Mouse (Mus musculus): ENCODE data around the gene Serpina3b.
"Not testable (repeated sequence)": the region's sequence is repeated elsewhere in the genome, so short reads cannot be mapped to it uniquely, and the experiment has no call there.

Serpina3b gene

DNA sequence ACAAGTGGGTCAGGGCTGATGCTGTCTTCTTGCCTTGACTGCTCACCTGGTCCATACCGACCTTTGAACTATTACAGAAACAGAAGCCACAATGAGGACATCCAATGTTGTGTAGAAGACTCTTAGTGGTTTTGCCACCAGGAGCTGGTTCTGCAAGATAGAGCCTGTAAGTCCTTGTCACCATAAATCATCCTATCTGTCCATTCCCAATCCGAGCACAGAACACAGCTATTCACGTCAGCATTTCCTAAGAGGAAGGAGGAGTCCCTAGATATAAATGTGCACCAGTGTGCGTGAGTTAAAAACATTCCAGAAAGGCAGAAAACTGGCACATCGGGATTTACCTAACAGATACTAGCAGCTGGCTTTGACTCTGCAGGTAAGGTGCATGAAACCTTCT, at the start of gene Serpina3b:
Gene Serpina3b, plus strand, starts transcription at position 301 of the 400 bp plus-strand sequence.
- no peak for DNase-seq (ENCODE audit: low spot score in 2 of 2)

DNA sequence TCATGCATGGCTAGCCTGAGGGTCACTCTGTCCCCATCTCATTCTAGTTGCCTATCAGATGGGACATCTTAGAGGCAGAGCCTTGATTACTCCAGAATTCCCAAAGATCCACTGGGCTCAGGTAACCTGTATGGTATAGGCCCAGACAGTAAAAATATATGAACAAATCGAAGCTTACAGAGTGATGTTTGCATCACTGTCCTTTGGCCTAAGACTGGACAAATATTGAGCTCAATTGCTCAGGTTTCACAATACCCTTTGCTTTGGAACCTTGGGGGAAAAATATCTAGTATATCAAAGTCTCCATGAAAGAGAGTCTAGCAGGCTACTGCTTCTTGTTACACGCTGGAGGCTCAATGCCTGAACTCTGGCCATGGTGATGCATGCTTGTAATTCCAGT, 37.7 kb upstream of the Serpina3b start:
- DNase-seq (ENCODE audit: low spot score in 2 of 2): no peak

DNA sequence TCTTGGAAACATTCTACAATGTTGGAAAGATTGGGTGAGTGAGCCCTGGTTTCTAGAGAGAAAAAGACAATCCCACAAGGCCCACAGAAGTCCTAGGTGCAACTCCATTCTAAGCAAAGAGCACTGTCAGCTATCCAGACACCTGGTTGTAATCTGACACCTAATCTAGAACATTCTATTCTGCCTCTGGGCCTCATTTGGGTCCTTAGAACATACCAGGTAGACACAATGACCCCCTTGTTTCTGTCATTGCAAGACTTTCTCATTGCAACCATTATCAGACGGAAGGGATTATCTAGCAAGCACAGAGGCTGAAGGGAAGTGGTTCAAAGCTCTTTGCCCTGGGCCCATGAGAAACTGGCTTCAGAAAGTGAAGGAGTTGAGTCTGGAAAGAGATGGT, 36.5 kb upstream of the Serpina3b start:
- DNase-seq (ENCODE audit: low spot score in 2 of 2): no peak

DNA sequence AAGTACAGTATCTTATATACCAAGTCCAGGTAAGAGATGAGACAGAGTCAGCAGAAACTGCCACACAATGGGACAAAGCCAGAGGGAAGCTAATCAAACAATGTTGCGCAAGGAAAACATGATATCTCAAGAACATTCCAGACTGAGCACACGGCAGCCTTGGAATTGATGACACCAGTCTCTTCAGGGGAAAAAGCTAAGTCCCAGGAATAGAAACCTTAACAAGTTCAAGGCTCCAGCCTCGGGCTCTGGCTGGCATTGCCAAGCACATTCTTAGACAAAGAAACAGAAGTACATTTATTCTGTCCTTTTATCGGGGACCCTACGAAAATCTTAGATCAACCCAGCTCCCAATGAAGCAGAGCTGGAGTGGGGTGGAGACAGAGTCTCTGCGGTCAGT, 27.0 kb upstream of the Serpina3b start, which contains the start of gene Serpina5:
Gene Serpina5, plus strand, starts transcription at position 346 of the 400 bp plus-strand sequence.
- DNase-seq (ENCODE audit: low spot score in 2 of 2): no peak

DNA sequence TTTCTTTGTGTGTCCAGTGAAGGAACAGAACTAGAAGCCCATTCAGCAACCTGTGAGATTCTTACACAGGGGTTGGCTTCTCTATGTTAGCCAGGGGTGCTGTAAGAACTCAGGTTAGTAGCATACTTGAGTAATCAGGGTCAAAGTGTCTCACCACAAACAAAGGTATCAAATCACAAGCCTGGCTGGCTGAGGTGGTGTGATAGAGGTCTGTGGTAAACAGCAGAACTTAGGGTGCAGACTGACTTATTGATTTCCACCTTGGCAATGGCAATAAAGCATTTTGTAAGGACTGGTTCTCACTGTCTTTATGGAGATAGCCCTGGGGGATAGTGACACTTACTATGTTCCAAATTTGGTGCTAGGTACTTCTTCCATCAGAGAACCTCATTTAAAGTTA, 21.9 kb upstream of the Serpina3b start:
- DNase-seq (ENCODE audit: low spot score in 2 of 2): no peak

DNA sequence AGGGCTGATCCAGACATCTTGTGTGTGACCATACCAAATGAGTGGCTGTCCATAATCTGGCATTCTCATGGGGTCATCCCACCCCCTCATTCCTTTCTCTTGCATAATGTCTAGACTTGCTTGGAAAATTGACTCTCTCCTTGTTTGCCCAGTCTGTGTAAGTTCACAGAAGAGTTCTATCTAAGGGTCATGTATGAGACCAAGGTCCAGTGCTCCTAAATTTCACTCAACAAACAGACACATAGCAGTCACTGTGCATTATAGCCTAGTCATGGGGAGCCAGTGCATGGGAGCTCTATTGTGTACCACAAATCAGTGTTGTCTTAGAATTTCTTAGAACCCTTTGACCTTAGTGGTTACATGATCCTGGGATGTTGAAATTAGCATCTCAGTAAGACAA, 20.9 kb upstream of the Serpina3b start:
- no peak for DNase-seq (ENCODE audit: low spot score in 2 of 2)

DNA sequence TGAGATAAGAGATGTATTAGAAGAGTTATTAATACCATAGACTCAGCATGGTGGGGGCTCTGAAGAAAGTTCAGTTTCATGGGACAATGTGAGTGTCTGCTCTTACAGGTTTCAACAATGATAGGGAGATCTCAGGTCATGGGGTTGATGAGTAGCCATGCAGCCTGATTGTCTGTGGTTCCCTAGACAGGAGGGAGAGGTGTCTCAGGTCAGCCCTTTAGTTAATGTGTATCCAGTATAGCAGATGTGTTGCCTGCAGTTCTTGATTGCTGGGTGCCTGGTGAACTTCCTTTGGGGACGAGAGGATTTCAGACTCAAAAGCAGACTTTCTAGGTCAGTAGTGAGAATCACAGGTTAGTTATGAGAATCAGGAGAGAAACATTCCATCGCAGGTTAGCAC, 19.3 kb upstream of the Serpina3b start:
- no peak for DNase-seq (ENCODE audit: low spot score in 2 of 2)

DNA sequence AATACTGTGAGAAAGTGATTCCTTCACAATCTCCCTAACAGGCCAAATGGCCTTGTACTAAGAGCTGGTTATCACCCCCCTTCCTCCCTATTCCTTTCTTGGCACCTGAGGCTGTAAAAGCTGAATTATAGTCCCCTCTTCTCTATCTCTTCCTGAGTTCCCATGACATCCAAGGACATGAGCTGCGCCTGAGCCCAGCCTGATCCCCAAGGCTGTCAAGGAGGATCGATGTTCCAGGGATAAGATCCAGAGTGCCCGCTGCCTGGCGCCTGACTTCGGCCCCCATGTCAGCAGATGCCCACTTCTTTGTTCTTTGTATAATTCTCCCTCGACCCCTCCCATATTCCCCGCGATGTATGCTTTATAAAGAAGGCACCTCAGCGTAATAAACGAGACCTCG, 15.5 kb upstream of the Serpina3b start, which contains the start of gene Serpina3a:
Gene Serpina3a, plus strand, starts transcription at position 392 of the 400 bp plus-strand sequence.
- DNase-seq (ENCODE audit: low spot score in 2 of 2): not testable (repeated sequence)

DNA sequence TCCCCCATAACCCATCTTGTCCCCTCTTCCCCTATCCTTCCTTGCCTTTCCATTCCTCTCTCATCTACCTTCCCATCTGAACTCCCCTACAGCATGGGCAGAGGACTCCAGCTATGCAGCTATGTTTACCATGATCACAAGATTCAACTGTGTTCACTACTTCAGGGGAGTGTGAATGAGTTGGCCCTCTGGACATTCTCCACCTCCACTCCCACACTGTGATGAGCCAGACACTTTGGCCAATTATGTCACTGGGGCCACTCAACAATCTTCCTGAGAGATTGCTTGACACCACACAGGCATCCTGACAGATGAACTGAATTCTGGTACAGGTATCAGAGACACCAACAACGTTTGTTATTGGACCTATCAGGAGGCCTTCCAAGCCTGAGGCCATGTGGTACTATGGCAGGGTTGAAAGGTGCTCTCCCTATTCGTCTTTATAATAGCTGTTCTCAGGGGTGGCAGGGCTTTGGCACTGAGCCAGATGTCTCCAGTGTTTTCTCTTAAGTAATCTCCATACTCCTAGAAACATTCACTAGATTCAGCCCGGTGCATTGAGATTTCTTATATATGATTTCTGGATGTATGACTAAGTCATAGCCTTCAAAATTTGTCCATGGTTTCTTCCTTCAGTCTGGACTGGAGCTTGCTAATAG, 12.7 kb upstream of the Serpina3b start:
- DNase-seq (ENCODE audit: low spot score in 2 of 2): no peak

DNA sequence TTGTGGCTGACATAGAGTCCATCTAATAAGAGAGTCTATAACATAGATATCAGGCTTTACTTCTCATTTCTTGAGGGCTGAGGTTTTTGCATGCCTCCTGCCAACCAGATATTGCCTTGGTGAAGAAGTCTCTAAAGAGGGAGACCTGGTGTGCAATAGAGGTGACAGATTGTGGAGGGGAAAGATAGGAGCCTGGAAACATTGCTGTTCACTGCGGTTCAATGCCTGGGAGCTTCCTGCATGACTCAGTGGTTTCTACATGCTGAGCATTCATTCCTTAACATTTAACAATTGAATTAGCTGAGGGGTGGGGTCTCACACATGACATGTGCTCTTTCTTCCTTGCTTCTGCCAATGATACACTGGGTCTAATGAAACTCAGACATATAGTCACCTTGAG, 4.7 kb upstream of the Serpina3b start:
- no peak for DNase-seq (ENCODE audit: low spot score in 2 of 2)

DNA sequence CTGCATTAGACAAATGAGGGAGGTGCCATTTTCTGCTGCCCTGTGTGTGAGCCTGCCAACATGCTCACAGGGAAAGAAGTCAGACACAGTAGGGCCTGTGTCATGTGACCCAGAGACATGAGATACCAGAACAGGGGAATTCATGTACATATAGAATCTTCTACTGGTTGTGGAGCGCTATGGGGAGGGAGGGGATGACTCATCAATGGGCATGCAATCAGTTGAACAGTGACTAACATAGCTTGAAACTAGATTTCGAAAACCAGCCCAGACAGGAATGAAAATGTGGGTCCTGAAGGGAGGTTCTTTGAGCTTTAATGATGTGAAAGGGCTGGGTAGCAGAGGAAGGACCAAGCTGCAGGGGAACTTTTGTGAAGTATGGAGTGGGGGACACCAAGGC, 3.8 kb upstream of the Serpina3b start:
- DNase-seq (ENCODE audit: low spot score in 2 of 2): no peak

DNA sequence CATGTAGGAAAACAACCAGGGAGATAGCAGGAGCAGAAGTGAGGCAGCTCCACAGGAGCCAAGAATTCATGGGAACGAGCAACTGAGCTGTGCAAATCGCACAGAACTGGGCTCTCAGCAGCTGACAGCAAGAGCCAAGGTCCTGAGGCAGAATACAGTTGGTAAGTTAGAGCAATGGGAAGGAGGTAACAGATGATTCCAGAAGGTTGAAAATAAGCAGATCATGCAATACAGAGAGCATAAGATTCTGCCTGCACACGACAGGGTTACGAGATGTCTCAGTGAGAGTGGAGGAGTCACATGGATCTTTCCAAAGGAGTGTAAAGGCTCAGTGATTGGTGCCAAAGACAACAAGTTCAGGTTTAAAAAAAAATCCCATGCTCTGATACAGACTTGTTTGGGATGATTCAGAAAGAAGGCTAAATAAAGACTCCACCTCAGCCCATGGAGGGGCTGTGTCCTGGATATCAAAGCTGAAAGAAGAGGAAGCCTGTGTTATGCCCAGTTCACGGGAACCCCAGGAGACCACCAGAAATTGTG, 2.7 kb upstream of the Serpina3b start:
- DNase-seq (ENCODE audit: low spot score in 2 of 2): no peak

DNA sequence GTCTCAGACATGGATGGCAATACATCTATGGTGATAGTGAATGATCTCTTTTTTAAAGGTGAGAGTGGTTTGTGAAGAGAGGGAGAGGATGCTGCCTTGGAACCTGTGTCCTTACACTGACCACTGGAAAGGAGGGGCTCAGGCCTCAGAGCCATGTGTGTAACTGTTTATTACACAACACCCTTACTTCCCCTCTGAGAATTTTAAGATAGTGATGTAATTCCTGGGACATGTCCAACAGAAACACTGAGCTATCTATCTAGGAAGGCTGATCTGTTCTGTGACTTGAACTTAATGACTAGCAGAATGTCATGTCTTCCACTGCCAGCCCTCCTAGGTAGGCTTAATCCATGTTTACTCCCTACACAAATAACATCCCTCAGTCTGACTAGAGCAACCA, 3.2 kb downstream of the Serpina3b start:
- DNase-seq (ENCODE audit: low spot score in 2 of 2): no peak

DNA sequence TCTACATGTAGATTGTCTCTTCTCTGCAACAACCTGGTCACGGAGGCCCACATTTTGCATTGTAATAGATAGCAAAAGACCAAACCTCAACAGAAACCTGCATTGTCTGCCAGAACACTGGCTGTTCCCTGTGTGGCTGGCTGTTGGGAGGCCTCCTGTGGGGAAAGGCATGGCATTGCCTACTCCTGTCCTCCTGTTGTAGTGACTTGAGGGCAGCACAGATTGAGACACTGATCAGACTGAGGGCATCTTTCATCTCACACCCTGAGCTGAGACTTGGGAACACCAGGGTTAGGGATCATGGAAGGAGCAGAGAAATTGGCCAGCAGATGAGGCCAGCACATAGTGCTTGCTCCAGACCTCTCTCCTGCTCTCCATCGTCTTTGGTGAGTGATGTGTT, 10.4 kb downstream of the Serpina3b start:
- no peak for DNase-seq (ENCODE audit: low spot score in 2 of 2)

DNA sequence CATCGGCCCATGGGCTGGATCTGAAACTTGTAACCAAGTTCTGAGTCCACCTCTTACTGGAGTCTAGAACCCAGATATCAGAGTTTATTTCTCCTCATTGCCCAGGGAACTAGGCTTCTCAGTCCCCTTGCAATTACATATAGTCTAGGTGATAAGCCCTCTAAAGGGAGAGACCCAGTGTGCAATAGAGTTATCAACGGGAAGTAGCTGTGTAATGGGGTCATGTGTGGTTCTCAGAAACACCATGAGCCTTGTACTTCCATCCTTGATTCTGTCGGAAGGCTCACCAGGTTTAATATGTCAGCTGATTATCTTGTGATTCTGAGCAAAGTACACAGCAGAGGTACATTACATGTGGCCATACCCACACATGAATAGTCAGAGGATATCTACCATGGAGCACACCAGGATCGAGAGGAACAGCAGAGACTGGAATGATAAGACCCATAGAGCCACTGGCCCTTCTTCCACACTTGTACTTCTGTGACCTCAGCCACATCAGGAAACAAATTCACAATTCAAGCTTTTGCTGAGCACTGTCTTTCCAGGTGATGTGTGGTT, 12.8 kb downstream of the Serpina3b start:
- no peak for DNase-seq (ENCODE audit: low spot score in 2 of 2)

DNA sequence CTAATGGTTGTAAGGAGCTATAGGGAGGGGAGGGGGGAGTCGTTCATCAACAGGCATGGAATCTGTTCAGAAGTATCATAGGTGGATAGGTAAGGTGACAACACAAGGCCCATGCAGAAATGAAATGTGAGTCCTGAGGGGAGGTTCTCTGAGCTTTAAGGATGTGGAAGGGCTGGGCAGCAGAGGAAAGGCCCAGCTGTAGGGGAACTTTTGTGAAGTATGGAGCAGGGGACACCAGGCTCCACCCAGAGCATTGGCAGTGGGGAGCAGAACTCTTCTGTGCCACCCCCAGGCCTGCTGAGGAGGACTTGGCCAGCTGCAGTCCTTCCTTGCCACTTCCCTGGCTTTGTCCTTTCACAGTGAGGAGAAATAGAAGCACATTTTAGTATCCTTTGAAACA, 13.7 kb downstream of the Serpina3b start:
- DNase-seq (ENCODE audit: low spot score in 2 of 2): no peak

DNA sequence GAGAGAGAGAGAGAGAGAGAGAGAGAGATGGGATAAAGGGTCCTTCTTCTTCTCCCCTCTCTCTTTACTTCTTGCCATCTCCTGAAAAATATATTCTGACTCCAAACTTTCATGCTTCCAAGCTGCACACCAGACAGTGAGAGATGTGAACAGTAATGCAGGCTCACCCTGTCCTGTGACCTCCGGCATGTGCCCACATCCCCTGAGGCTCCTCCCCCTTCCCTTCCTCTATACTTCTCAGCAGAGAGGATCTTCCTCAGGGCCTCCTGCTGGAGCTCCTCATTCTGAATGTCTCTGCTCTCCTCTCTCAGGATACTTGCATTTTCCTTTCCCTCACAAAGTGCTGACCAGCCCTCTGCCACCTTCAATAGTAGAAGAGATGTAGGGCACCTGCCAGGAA, 14.6 kb downstream of the Serpina3b start:
- no peak for DNase-seq (ENCODE audit: low spot score in 2 of 2)

DNA sequence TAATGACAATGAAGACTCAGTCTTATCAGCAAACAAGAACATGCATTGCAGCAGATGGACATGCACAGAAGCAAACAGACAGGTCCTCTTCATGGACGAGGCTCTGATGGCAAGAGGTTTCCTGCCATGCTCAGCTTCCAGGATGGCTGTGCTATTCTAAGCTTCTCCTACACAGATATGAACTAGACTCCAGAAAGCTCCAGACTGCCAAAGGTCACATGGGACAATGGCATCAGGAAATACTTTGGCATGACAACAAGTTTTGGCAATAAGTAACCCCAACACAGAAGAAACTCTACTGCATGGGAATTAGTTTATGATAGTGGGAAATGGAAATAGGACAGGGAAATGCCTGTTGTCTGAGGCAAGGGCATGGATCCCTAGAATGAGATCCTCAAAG, 15.5 kb downstream of the Serpina3b start:
- no peak for DNase-seq (ENCODE audit: low spot score in 2 of 2)

DNA sequence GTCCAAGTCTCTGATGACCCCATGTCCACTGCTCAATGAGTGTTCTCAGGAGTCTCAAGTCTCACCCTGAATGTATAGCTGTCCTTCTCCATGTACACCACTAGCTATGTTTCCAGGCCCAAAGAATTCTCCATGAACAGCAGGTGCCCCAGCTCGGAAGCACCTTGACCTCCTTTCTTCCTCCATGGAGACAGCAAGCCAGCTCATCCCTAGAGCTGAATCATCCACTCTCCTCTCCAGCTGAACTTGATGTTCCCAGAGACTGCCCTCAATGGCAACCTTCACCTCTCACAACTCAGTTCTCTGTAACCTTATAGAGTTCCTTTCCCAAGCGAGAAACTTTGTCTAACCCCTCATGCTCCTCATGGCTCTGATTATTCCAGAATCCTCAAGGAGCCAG, 17.8 kb downstream of the Serpina3b start:
- DNase-seq (ENCODE audit: low spot score in 2 of 2): no peak

DNA sequence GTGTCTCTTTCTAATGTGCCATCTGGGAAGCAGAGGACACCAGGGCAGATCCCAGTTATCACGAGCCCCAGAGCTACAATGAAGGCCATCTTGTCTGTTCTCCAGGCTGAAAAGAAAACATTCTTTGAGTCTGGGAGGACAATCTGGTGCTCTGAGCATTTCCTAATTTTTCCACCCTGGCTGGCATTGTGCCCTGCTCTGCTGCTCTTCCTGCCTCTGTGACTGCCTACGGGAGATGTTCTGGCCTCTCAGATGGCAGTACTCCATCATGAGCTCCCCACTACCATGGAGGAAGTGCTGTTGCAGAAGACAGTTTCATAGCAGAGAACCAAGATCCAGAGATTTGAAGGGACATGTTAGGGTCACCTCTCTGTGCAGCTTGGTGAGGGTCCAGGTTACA, 24.2 kb downstream of the Serpina3b start:
- no peak for DNase-seq (ENCODE audit: low spot score in 2 of 2)

DNA sequence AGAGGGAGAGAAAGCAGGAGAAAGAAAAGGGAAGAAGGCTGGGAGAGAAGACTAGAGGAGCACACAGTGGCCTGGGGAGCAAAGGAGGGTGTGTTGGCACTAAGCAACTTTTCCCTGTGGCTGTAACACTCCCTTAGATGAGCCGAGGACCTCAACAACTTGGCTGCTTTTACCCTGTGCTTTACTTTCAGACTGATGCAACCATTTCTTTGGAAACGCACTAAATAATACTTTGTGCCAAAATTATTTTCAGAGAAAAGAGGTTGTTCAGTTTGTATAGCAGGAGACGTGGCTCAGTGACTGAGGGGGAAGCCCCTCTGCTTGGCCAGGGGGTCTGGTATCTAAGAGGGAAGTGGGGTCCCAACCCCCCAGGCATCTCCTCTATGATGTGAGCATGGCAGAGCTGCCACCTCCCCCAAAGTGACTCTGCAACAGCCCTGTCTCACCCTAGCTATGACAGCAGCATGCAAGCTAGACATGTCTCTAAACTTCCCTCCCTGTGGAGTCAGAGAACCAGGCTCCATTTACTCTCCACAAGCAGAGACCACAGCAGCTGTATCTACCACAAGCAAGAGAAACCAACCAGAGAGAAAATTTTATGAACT, 25.3 kb downstream of the Serpina3b start:
- DNase-seq (ENCODE audit: low spot score in 2 of 2): no peak

DNA sequence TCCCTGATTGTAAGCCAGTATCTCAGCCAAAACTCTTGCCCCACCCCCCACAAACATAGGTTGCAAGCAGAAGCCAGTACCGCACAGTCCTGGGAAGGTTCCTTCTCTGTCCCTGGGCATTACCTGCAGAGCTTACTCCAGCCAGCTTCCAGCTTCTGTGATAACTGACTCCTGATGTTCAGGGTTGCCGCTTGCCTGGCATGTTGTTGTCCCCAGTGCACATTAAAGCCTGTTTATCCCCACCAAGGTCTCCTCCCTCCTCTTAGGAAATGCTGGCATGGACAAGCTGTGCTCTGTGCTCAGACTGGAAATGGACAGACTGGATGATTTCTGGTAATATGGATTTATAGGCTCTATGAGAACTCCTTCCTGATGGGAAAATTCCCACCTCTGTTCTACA, 25.9 kb downstream of the Serpina3b start, which contains the start of gene Serpina3c:
Gene Serpina3c, minus strand, starts transcription at position 215 of the 400 bp plus-strand sequence.
- DNase-seq (ENCODE audit: low spot score in 2 of 2): no peak

DNA sequence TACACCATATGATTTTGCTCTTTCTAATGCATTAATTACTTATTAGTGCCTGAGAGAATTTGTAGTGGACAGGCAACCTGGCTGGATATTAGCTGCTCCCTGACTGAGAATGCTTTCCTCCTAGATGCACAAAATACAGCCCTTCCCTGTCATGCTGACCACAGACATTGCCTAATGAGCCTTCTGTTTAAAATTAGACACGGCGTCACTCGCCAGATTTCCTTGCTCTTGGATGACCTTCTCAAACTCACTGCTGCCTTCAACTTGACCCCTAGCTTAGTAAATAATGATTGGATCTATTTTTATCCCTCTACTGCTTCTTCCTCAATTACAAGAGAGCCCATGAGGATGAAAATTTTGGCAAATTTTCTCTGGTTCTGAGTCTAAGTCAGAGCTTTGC, 47.0 kb downstream of the Serpina3b start:
- DNase-seq (ENCODE audit: low spot score in 2 of 2): no peak

Measured in right cerebral cortex, postnatal 10 days (tissue).